Mouse (Mus musculus): ENCODE measurements around the gene Lipe.

GRCm38 (mm10) chr7:25348861-25349260, 49.6 kb downstream of the Lipe start:
- no peak for TF ChIP-seq MAFK (IDR thresholded peaks at IDR 0.05; ENCODE audit: insufficient read depth, low read depth, low read length)
- TF ChIP-seq ZC3H11A (IDR thresholded peaks at IDR 0.05; ENCODE audit: borderline replicate concordance, low read depth, low read length), result no peak
- TF ChIP-seq HCFC1 (IDR thresholded peaks at IDR 0.05; ENCODE audit: borderline replicate concordance, insufficient read depth, low read length), result no peak

Data from ES-E14 (cell line).